Mouse (Mus musculus) kidney, adult 2 months (tissue): ENCODE measurements around the gene Tmem51.

Source experiments
- CTCF ChIP-seq: fragments of 200-500 bp; conservative IDR thresholded peaks from 2 replicates; pipeline ENCODE4 v1.5.1; 2011; ENCODE audit warnings: low read depth, mild to moderate bottlenecking, control low read depth, low read length, moderate library complexity, mixed read lengths; ENCODE audit not compliant: insufficient read depth, insufficient read length
- POLR2A ChIP-seq: fragments of 200-500 bp; IDR thresholded peaks from one replicate; pipeline ENCODE4 v1.6.1; 2011; ENCODE audit warnings: low read depth, low read length, control low read depth

DNA sequence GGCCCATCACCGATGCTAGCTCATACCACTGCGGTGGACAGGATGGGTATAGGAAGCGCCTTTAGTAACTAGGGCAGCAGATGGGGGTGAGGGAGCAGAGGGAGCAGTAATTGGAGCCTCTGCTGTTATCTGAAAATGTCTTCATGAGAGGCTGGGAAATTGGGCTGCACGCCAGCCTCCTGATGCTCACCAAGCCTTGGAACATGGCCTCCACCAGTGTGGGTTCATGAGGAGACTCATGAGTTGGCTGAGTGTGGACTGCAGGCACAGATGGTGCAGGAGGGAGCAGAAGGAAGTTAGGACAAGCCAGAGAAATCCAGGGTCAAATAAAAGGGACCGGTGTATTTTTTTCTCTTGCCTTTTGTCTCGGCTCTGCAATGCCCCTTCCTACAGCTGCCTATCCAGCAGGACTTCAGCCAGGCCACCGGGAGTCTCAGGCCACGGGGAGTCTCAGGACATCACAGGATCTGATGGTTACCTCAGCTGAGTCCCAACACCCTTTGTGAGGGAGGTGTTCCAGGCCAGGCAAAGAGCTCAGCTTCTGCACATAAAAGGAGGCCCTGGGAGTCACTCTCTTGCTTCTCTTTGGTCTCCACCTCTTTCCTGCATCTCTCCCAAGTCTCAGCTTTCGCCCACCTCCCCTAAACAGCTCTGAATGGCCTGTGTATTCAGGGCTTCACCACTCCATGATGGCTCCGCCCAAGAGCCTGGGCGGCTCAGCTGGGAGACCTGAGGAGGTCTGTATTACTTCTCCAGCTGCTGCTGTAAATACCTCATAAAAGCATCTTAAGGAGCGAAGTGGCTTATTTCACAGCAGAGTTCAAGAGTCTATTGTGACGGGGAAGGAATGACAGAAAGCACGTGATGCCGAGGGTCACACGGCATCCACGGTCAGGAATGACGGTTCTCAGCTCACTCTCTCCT lies 23.4 kb downstream of the Tmem51 start:
- no peak for TF ChIP-seq POLR2A
- TF ChIP-seq CTCF, result no peak
